Mouse (Mus musculus): ENCODE results near the gene Arpc1b. TPM values are rescaled to one million over a fixed set of nuclear protein-coding genes. Genes with fewer than 3 reads are reported as not detected.
A peak's percentile ranks its signal among the peaks of the same experiment; 100 is the strongest.
"Not testable (repeated sequence)": the region's sequence is repeated elsewhere in the genome, so short reads cannot be mapped to it uniquely, and the experiment has no call there.

Arpc1b gene
- polyA plus RNA-seq (2012; ENCODE audit: insufficient read depth, insufficient read length, low replicate concordance, missing spikeins) = not detected in 2 replicates

DNA sequence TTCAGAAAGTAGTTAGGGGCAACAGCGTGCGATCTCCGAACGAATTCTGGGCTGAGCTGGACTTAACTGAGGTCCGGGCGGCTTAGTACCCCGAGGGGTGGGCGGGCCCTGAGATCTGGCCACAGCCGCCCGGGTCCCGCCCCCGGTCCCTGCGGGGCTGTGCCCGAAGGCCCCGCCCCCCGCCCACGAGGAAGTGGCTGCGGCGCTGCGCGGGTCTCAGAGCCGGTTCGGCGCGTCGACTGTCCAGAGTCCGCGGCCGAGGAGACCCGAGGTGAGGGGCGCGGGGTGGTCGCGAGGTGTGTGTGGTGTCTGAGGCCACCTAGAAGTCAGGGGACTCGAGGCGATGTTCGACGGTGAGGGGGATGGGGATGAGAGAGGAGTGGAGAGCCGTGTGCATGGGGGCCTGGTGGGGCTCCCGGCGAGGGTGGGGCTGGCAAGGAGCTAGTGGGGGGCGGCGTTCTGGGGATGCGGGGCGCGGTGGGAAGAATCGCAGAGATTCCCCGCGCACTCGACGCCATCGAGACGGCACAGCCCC, at the start of gene Arpc1b:
Gene Arpc1b (plus strand): TSS at position 145 of the 535 bp plus-strand sequence.
- no peak within 1 kb of the TSS for H3K27ac ChIP-seq (ENCODE audit: insufficient read depth, low read depth, low read length)
- no peak for TF ChIP-seq CTCF (IDR thresholded peaks at IDR 0.05; ENCODE audit: insufficient read depth, low read depth, low read length)
- 2% methylated on average over 53 of the region's 53 CpGs for WGBS
- peak within 1 kb of the TSS; percentile 51 for H3K4me3 ChIP-seq (ENCODE audit: insufficient read depth, low read depth, low read length)
- H3K4me1 ChIP-seq (ENCODE audit: control insufficient read depth, insufficient read depth, low read length) = peaks cover 14% of the 10 kb centered on the region; the same call in 1 of the 2 replicates

- Histone ChIP-seq H3K27ac (ENCODE audit: insufficient read depth, low read depth, low read length) (no peak overlapping the region), H3K4me3 (ENCODE audit: insufficient read depth, low read depth, low read length) (no peak overlapping the region), H3K4me1 (ENCODE audit: control insufficient read depth, insufficient read depth, low read length) (no peaks in the 10 kb centered on the region)
- WGBS = 94% methylated on average over 1 of the region's 1 CpGs
- TF ChIP-seq POLR2A (IDR thresholded peaks at IDR 0.05; ENCODE audit: insufficient read depth, low read depth, low read length) (no peak), CTCF (IDR thresholded peaks at IDR 0.05; ENCODE audit: insufficient read depth, low read depth, low read length) (no peak)
Measured at GRCm38 (mm10) chr5:145064765-145065340, 49.2 kb upstream of the Arpc1b start.

GRCm38 (mm10) chr5:145068863-145069262, 45.2 kb upstream of the Arpc1b start:
- whole genome bisulfite sequencing = 46% methylated on average over 3 of the region's 3 CpGs
- TF ChIP-seq POLR2A (IDR thresholded peaks at IDR 0.05; ENCODE audit: insufficient read depth, low read depth, low read length) = no peak

DNA sequence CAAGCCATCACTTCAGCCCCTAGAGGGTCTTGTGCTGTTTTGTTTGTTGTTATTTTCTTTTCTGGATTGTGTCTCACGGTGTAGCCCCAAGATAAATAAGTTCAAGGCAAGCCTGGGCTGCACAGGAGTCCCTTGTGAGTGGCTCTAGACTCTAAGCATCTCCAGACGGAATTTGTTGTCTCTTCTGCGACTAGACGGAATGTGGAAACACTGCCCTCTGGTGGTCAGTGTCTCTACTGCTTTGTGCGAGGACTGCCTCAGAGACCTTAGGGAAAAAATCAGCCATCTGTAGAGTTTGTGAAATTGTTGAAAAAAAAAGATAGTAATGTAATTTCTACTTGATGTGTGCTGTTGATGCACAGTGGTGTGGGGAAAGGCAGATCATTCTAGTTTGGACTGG, 44.3 kb upstream of the Arpc1b start:
- Histone ChIP-seq H3K4me3 (ENCODE audit: insufficient read depth, low read depth, low read length) (no peak overlapping the region), H3K4me1 (ENCODE audit: control insufficient read depth, insufficient read depth, low read length) (no peaks in the 10 kb centered on the region), H3K27ac (ENCODE audit: insufficient read depth, low read depth, low read length) (no peak overlapping the region)
- WGBS = 1% methylated on average over 5 of the region's 5 CpGs
- TF ChIP-seq POLR2A (IDR thresholded peaks at IDR 0.05; ENCODE audit: insufficient read depth, low read depth, low read length) (no peak), CTCF (IDR thresholded peaks at IDR 0.05; ENCODE audit: insufficient read depth, low read depth, low read length) (0 out of 2 replicates have a peak, but pooled peaks have one; percentile 16)

More at GRCm38 (mm10) chr5:145068863-145069262, 45.2 kb upstream of the Arpc1b start:
- H3K4me1 ChIP-seq (ENCODE audit: control insufficient read depth, insufficient read depth, low read length) = no peaks in the 10 kb centered on the region
- H3K4me3 ChIP-seq (ENCODE audit: insufficient read depth, low read depth, low read length) = no peak overlapping the region
- no peak overlapping the region for H3K27ac ChIP-seq (ENCODE audit: insufficient read depth, low read depth, low read length)

GRCm38 (mm10) chr5:145071342-145071741, 42.7 kb upstream of the Arpc1b start:
- WGBS = 60% methylated on average over 6 of the region's 6 CpGs
- Histone ChIP-seq H3K4me1 (ENCODE audit: control insufficient read depth, insufficient read depth, low read length) (no peaks in the 10 kb centered on the region), H3K27ac (ENCODE audit: insufficient read depth, low read depth, low read length) (no peak overlapping the region), H3K4me3 (ENCODE audit: insufficient read depth, low read depth, low read length) (no peak overlapping the region)
- TF ChIP-seq CTCF (IDR thresholded peaks at IDR 0.05; ENCODE audit: insufficient read depth, low read depth, low read length) (no peak), POLR2A (IDR thresholded peaks at IDR 0.05; ENCODE audit: insufficient read depth, low read depth, low read length) (no peak)

GRCm38 (mm10) chr5:145075081-145075480, 38.9 kb upstream of the Arpc1b start:
- no peak for TF ChIP-seq CTCF (IDR thresholded peaks at IDR 0.05; ENCODE audit: insufficient read depth, low read depth, low read length)
- TF ChIP-seq POLR2A (IDR thresholded peaks at IDR 0.05; ENCODE audit: insufficient read depth, low read depth, low read length) = no peak
- Histone ChIP-seq H3K4me1 (ENCODE audit: control insufficient read depth, insufficient read depth, low read length) (no peaks in the 10 kb centered on the region), H3K27ac (ENCODE audit: insufficient read depth, low read depth, low read length) (no peak overlapping the region), H3K4me3 (ENCODE audit: insufficient read depth, low read depth, low read length) (no peak overlapping the region)
- 61% methylated on average over 3 of the region's 3 CpGs for WGBS

DNA sequence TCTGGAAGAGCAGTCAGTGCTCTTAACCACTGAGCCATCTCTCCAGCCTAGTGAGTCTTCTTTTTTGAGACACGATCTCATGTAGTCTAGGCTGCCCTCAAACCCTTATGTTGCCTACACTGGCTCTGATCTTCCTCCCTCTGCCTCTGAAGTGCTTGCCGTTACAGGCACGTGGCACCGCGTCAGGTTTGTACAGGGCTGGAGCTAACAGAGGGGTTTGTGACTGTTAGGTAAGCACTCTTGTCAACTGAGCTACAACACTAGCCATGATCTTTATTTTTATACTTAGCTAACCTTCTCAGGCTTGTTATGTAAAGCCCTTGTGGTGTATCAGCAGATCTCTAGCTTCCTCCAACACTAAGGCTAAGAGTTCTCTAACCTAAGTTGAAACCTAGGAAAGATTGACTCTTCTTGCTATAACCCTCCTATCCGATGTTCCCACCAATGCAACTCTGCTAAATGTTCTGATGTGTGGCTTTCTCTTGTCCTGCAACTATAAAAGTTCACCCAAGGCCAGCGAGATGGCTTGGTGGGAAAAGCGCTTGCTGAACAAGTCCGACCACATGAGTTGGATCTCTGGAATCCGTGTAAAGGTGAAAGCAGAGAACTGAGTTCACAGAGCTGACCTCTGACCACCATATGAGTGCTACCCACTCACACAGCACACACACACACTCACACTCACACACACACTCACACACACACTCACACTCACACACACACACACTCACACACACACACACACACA, 32.0 kb upstream of the Arpc1b start:
- H3K27ac ChIP-seq (ENCODE audit: insufficient read depth, low read depth, low read length) = no peak overlapping the region
- no peak overlapping the region for H3K4me3 ChIP-seq (ENCODE audit: insufficient read depth, low read depth, low read length)
- TF ChIP-seq POLR2A (IDR thresholded peaks at IDR 0.05; ENCODE audit: insufficient read depth, low read depth, low read length) (no peak), CTCF (IDR thresholded peaks at IDR 0.05; ENCODE audit: insufficient read depth, low read depth, low read length) (no peak)
- H3K4me1 ChIP-seq (ENCODE audit: control insufficient read depth, insufficient read depth, low read length) = peaks cover 4% of the 10 kb centered on the region; the same call in 1 of the 2 replicates
- 88% methylated on average over 10 of the region's 10 CpGs for WGBS

- not testable (repeated sequence) for H3K27ac ChIP-seq (ENCODE audit: insufficient read depth, low read depth, low read length); H3K4me1 ChIP-seq (ENCODE audit: control insufficient read depth, insufficient read depth, low read length)
- WGBS = 44% methylated on average over 6 of the region's 6 CpGs
- peak overlapping the region; percentile 90 for H3K4me3 ChIP-seq (ENCODE audit: insufficient read depth, low read depth, low read length)
Measured at GRCm38 (mm10) chr5:145083201-145083600, 30.8 kb upstream of the Arpc1b start.
